Mouse (Mus musculus): ENCODE results near the gene Dcp1b. TPM values are rescaled to one million over a fixed set of nuclear protein-coding genes. Genes with fewer than 3 reads are reported as not detected.

The Dcp1b gene
- total RNA-seq (2021): 10 to 100 TPM; 16.4 to 22.6 TPM
- long read RNA-seq, transcript Dcp1b-202 (9 exons, 3,313 nt): major isoform, 8 of 14 reads
- long read RNA-seq, partial matches to known transcripts: 1 of 14 reads
- long read RNA-seq, other reads (novel, unspliced or antisense): 4 of 14 reads

DNA sequence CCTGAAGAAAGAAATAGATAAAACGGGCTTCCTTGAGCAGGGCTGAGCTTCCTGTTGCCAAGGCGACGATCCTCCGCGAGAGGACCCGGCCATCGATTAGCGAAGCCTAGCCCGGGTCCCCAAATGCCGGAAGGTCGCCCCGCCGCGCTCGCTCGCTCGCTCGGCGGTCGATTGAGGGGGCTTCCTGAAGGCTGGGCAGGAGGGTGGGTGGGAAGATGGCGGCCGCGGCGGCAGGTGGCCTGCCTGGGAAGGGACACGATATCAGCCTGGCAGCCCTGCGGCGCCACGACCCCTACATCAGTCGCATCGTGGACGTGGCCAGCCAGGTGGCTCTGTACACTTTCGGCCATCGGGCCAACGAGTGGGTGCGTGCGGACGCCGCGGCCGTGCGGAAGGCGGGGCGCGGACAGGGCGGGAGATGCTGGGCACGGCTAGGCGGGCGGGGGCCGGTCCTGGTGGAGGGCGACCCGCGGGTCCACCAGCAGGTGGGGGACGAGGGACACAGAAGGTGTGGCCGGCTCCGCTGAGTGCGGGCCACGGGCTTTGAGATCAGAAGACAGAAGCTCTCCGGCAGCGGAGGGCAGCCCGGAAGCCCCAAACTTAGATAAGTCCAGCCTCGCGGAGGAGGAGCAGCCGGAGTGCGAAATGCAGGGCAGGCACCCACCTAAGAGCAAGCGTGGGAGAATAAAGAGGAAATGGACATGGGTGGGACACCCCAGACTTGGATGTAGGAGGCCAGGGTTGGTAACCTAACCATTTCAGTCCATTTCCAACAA is at the start of gene Dcp1b:
Dcp1b (plus strand) TSS at position 176 of the 776 bp plus-strand sequence.
- peak; percentile 84 to 90 for DNase-seq (ENCODE audit: low spot score in 2 of 2)

DNA sequence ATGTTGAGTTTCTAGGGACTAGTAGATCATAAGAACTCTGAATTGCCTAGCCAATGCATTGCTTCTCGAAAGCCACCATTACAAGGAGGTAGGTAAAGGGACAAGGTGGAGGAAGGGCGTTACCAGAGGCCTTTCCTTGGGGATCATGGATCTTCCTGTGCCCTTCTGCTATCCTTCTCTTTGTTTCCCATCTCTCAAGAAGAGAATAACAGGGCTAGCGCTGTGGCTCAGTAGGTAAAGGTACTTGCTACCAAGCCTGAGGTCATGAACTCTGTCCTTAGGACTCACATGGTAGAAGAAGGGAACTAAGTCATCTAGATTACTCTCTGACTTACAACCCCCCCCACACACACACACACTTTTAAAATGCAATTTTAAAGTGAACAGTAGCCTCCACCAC is 48.1 kb upstream of the Dcp1b start:
- DNase-seq (ENCODE audit: low spot score in 2 of 2): no peak

DNA sequence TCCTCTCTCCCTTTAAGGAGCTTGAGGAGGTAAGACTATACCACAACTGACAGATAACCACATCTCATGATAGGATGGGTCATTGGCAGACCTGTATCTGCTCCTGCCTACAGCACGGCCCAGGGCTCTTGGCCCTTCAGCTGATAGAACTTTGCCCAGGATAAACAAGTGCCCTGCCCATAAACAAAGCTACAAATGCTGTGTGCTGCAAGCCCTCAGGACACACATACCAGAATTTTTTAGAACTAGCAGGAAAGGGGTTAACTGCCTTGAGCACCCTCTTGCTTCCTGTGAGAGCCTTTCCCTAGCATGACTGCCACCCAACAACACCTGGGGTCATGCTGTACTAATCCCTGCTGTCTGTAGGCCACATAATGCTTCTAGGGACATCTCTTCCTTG is 47.0 kb upstream of the Dcp1b start:
- no peak for DNase-seq (ENCODE audit: low spot score in 2 of 2)

DNA sequence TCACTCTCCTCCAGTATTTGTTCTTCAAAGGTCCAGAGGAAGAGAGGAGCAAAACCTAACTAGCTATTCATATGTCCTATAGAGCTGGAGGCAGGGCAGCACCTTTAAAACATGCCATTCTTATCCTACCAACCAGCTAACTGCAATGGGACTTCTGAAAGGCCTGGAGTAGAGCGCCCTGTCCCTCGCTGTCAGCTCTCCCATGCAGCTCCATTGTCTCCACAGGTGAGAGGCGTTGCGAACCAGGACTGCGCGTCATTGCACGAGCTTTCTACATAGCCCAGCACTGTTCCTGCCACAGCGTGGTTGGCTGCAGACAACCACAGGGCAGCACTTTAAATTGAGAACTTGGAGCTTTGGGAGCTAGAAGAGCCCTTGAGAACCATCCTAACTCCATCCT is 46.5 kb upstream of the Dcp1b start:
- DNase-seq (ENCODE audit: low spot score in 2 of 2): no peak

DNA sequence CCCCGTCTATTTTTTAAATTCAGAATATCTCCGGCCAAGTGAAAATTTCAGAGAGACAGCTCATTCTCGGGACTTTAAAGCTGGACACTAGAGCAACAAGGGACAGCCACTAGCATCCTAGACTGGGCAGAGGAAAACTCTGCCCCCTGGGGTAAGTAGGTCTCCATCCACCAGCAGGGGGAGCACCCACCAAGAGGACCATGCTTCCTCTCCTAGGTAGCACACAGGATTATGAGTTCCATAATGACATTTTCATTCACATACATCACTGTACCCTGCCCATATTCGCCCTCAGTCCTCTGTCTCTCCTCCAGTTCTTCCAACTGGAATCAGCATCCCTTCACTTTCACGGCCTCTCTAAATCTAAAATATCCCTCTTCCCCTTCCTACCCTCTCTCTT is 45.4 kb upstream of the Dcp1b start:
- DNase-seq (ENCODE audit: low spot score in 2 of 2): peak in 1 of 2 experiments; percentile 45

DNA sequence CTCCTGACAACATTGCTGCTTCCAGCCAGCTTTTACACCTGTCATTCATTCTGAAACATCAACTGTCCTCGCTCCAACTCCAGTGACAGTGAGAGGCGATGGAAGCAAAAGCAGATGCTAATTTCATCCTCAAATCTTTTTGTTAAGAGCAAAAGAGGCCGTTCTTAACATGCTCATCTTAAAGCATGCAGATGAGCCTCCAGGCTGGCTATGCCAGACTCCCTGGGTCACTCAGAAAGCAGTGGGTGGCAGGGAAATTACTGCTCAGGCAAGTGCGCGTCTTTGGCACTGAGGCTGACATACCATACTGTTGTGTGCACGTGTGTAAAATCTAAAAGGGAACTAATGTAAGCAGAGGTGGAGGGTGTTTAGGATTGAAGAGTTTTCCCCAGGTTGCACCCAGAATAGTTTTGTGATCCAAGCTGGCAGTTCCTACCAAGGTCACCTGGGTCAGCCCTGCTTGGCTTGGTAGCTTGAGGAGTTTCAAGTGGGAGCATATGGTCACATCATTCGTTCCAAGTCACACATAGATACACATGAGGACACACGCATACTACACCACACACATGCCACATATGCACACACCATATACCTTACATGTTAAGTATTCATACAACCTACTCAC is 42.8 kb upstream of the Dcp1b start:
- DNase-seq (ENCODE audit: low spot score in 2 of 2): no peak

DNA sequence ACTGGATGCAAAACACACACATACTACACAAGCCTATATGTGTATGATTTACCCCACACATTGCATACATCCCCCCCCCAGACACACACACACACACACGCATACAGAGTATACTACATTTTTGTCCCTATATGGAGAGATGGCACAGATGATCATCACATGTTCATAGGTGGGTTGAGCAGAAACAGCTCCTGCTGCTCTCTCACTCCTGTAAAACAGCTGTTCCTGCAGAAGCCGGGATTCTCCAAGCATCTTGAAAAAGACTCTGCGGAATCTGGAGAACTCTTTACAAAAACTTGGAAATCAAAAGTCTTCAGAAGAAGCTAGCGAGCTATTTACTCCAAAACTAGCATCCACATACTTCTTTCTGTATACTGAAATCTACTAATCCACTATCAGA is 42.2 kb upstream of the Dcp1b start:
- no peak for DNase-seq (ENCODE audit: low spot score in 2 of 2)

DNA sequence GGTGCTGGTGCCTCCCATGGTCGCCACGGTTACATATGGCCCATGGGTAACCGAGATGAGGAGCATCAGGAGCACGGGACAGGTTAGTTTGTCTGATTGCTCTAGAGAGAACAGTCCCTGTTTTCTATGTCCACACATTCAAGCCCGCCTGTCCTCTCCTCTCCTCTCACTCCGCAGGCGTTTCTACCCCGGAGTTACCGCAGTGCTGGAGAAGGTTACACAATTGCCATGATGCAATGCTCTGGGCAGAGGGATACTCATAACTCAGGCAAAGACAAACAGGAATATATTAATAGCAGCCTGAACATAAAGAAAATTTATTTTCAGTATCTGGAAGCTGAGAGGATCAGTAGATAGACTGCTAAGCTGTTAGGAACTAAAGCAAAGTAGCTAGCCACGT is 37.3 kb upstream of the Dcp1b start:
- no peak for DNase-seq (ENCODE audit: low spot score in 2 of 2)

DNA sequence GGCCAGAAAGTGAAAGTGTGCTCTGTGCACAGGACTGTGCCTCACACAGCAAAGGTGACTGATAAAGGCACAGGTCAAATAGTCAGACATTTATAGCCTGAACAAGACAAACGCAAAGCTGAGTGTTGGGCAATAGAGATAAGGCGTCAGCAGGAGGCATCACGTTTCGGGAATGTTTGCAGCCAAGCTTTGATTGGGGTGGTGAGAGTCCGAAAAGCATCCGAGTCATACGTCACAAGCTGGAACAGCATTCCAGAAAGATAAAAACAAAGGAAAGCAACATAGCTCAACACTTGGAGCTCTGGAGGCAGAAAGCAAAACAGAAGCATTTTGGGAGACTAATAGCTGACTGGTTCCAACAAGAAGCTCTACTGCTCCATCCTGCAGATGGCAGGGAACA is 35.5 kb upstream of the Dcp1b start:
- DNase-seq (ENCODE audit: low spot score in 2 of 2): no peak

DNA sequence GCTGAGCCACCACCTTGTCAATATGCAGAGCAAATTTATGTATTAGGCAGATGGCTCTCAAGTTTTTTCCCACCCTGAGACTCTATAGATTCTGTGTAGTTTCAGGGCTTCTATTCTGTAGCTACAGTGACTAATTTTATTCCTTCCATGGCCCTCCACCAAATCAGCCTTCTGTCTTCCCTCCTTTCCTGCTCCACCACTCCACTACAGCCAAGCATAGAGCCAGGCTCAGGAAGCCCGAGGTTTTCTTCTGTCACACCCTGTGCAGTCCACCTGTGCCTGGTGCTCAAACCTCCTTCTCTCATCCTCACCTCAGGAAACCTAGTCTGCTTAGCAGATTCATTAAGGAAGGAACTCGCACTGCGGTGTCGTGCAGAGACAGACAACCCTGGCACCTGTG is 29.9 kb upstream of the Dcp1b start:
- no peak for DNase-seq (ENCODE audit: low spot score in 2 of 2)

DNA sequence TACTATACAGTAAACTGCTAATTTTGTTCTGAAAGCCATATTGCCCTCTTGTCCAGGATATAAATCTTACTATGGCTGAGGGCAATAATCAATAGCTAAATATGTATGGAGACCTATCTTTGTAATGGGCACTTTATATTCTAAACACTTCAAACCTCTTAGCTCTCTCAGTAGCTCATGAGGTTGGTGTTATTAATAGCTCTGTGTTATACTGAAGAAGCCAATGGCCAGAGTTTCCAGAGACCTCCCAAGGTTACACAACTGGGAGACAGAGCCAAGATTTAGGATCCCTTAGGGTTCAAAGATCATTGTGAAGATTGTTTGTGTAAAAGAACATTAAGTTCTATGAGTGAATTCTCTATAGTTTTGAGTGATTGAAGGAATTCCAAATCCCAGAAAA is 9.4 kb upstream of the Dcp1b start:
- DNase-seq (ENCODE audit: low spot score in 2 of 2): no peak

DNA sequence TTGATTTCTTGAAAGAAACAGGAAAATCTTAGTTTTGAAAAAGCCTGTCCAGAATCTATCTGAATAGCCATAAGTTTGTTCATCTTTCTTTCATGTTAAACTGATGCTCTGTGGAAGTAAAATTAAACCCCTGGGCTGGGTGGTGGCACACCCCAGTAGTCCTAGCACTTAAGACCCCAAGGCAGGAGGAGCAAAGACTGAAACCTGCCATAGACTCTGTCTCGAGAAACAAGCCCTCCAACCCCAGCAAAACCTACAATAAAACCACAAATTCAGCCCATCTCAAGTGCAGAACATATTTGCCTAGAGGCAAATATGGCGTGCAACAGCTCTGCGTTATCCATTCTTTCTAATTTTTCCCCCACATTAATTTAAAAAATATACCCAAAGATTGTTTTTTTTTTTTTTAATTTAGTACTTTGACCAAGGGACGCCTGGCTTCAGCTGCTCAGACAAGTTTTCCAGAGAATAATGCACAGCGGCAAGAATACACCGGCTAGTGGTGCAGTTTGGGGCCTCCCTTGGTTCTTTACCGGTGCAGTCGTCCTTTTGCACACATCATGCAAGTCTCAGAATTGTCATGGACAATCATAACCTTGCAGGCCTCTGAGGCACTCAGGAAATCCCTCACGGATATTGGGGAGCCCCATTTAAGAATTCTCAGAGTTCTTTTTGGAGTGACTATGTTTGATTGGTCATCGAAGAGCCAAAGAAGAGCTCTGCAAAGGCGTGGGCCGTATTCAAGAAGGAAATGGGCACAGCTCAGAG is 562 bp upstream of the Dcp1b start:
- no peak for DNase-seq (ENCODE audit: low spot score in 2 of 2)

DNA sequence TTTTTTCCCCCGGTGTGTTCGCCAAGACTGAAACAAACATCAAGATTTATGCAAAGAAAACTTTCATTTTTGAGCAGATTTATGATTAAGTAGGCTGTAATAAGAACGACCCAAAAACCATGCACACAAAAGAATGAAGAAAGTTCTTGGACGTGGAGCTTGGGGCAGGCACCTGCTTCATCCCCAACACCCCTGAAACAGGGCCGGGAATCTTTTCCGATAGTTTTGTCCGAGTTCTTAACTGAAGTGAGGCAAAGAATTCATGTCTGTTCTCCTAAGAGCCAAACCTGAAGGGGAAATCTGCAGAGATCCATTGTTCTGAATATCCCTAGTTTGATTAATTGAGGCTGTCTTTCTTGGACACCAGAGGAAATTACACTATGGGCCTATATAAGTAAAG is 1.1 kb downstream of the Dcp1b start:
- no peak for DNase-seq (ENCODE audit: low spot score in 2 of 2)

DNA sequence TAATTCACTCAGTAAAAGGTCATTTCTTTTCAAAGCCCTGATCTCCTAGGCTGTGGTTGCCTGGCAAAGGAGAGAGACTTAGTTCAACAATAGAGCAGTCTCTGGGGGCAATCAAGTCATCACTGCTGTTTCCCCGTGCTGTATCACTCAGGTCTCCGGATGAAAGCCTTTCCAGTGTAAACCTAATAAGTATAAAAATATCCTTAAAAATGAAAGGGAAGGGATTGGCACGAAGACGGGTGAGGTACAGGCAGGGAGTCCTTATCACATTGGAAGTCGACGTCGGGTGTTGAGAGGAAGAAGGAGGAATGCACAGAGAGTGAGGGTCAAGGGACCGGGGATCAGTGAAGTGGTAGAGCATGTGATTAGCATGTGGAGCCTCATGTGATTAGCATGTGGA is 2.0 kb downstream of the Dcp1b start:
- DNase-seq (ENCODE audit: low spot score in 2 of 2): no peak

DNA sequence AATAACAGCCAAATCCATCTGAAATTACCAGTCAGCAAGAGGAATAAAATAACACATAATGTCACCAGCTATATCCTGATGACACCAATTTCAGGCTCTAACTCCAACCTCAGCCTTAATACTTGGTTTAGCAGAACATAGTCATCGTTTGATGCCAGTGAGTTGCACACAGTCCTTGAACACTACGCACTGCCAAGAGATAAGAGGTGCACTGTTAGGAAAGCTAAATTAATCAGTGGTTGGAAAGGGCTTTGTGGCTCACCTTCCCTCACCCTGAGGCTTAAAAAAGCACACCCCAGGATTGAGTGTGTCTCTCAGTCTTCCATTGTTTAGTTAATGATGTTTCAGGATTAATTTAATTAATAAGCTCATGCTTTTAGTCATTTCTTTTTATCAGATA is 5.1 kb downstream of the Dcp1b start:
- DNase-seq (ENCODE audit: low spot score in 2 of 2): no peak

DNA sequence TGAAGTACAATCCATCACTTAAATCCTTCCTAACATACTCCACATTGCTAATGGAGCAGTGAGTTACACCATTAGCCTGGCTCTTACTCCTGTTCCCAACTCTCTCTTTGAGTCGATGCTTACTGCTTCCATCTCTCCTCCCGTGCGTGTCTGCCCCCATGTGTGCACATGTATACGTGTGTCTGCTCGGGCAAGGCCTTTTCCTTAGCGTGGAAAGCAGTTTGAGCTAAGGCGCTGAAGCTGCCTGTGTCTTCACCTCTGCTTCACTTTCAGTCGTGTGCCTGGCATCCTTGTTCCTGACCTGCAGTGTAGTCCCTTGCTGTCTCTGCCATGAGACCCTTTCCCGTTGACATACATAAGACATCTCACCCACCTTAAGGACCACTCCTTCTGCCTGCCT is 7.2 kb downstream of the Dcp1b start:
- DNase-seq (ENCODE audit: low spot score in 2 of 2): no peak

DNA sequence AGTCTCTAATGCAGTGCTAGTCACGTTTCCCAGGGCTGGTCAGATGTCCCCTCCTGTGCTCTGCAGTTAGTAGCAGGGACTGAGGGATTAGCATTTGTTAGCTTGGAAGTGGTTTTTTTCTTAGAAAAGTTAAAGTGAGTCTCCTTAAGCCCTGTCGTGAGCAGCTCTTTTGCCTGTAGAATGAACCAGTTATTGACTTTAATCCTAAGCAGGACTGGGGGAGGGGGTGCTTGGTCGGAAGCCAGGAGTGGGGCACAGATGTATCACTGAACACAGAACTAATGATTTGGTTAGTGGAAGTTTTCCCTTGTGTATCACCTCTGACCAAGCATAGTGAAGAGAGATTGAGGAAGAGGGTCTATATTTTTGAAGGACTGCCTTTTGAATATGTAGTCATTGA is 8.7 kb downstream of the Dcp1b start:
- no peak for DNase-seq (ENCODE audit: low spot score in 2 of 2)

DNA sequence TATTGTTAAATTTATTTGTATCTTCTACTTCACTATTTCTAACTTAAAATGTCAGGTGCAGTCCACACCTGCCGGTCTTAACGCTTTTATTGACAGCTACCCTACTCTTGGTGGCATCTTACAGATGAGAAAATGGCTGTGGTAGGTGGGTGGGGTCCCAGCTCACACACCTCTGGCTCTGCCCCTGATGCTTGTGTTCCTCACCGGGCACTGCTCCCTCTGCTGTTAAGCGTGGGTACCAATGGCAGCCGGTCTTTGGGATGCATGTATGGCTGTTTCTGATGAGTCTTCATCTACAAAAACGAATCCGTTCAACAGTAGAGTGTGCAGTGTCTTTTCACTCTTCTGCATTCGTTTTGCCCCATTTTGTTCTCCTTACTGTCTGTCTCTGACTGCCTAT is 11.6 kb downstream of the Dcp1b start:
- DNase-seq (ENCODE audit: low spot score in 2 of 2): no peak

DNA sequence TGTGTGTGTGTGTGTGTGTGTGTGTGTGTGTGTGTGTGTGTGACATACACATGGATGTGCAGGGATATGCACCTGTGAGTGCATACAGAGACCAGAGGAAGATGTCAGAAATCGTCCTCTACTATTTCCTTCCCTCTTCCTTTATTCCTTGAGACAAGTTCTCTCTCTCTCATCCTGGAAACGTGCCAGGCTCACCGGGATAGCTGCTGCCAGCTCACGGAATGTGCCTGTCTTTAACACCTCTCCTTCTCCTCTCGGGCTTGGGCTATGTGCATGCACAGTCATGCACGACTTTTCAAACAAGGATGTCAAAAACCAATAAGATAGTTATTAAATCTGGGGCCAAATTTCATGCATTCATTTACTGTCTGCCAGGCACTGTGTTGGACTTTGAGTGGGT is 12.6 kb downstream of the Dcp1b start:
- no peak for DNase-seq (ENCODE audit: low spot score in 2 of 2)

DNA sequence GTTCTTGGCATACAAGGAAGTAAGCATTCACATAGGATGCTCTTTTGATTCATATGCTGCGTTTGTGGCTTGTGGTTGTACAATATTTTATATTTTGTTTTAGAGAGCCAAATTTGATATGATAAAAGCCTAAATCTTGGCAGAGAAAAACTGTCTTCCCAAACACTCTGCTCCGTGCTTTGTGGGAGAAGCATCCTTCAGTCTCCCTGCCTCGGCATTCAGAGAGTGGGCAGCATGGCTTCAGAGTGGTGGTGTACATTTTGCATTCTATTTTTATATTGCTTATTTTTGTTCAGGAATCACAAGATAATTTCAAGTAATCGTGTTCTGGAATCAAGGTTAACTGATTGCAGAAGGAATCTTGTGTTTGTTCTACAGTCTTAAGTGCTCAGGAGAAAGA is 16.4 kb downstream of the Dcp1b start:
- DNase-seq (ENCODE audit: low spot score in 2 of 2): no peak

DNA sequence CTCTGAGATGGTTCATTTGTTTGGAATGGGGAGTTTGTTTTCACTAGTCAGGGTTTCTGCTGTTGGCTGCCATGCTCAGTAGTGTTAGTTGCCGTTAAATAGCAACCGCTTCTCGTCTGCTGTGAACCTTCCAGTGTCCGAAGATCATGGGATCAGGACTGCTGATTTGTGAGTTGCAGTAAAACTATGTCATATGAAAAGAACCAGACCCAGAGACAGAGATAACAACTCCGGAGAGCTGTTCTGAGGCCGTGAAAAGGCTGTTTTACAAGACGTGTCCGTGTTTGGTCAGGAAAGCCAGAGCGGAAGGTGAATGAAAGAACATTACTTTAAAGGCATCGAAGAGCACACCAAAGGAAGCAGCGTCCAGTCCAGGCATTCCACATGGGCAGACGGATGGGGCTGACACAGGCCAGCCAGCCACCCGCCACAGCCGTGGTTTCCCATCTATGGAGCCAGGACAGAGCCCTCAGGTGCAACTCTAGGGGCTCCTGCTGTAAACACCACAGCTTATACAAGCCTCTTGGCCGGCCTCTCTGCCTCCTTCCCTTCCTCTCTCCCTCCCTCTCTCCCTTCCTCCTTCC is 18.6 kb downstream of the Dcp1b start:
- DNase-seq (ENCODE audit: low spot score in 2 of 2): no peak

DNA sequence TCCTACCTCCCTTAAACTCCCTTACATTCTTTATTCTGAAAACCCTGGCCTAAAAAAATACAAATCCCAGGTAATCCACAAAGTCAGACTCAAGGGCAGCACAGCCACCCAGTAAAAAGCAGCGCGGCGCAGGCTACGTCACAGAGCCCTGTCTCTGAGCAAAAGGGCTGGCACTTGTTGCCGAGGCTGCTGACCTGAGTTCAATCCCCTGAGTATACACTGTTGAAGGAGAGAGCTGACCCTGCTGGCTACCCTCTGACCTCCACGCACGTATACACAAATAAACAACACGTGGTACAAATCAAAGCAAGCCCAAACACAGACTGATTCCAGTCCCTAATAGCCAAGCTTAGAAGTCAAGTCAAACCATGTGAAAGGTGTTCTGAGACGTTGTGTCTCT is 19.1 kb downstream of the Dcp1b start:
- DNase-seq (ENCODE audit: low spot score in 2 of 2): no peak

All from layer of hippocampus, postnatal 10 days (tissue).